Mouse (Mus musculus) myocyte (in vitro differentiated cells): ENCODE measurements around the gene Olfr212.

ENCODE experiments used
- CEBPB ChIP-seq: IDR thresholded peaks from 2 replicates; pipeline ENCODE4 v1.6.1; 2011; ENCODE audit warnings: mild to moderate bottlenecking, moderate library complexity; ENCODE audit not compliant: poor library complexity, insufficient read depth, severe bottlenecking
- E2F4 ChIP-seq: IDR thresholded peaks from one replicate; pipeline ENCODE4 v1.6.1; 2011; ENCODE audit warnings: mild to moderate bottlenecking, control low read depth, moderate library complexity; ENCODE audit not compliant: insufficient read depth
- MAX ChIP-seq: IDR thresholded peaks from one replicate; pipeline ENCODE4 v1.6.1; 2011; ENCODE audit warnings: low read depth, mild to moderate bottlenecking, control low read depth
- MYOD1 ChIP-seq, 3 experiments: IDR thresholded peaks; one replicate each; pipeline ENCODE4 v1.6.1; 2011; ENCODE audit warnings: control low read depth in 2 of 3, low read depth in 2 of 3, mild to moderate bottlenecking in 2 of 3, moderate library complexity in 1 of 3; ENCODE audit not compliant: insufficient read length in 2 of 3, control insufficient read depth in 1 of 3
- MYOG ChIP-seq, 3 experiments: IDR thresholded peaks; one replicate each; pipeline ENCODE4 v1.6.1; 2011; ENCODE audit warnings: control low read depth in 2 of 3, low read depth in 2 of 3, mild to moderate bottlenecking in 2 of 3; ENCODE audit not compliant: insufficient read length in 2 of 3, control insufficient read depth in 1 of 3, insufficient read depth in 1 of 3
- POLR2A ChIP-seq: IDR thresholded peaks from one replicate; pipeline ENCODE4 v1.6.1; 2011; ENCODE audit warnings: low read depth, mild to moderate bottlenecking, control low read depth, moderate library complexity; ENCODE audit not compliant: insufficient read length
- POLR2AphosphoS2 ChIP-seq: IDR thresholded peaks from one replicate; pipeline ENCODE4 v1.6.1; 2011; ENCODE audit warnings: low read depth, control low read depth; ENCODE audit not compliant: insufficient read length
- REST ChIP-seq: IDR thresholded peaks from one replicate; pipeline ENCODE4 v1.6.1; 2011; ENCODE audit warnings: mild to moderate bottlenecking, control low read depth, moderate library complexity; ENCODE audit not compliant: insufficient read depth, insufficient read length
- SRF ChIP-seq: IDR thresholded peaks from one replicate; pipeline ENCODE4 v1.6.1; 2011; ENCODE audit warnings: low read depth; ENCODE audit not compliant: control insufficient read depth, insufficient read length
- TCF12 ChIP-seq: IDR thresholded peaks from one replicate; pipeline ENCODE4 v1.6.1; 2011; ENCODE audit warnings: mild to moderate bottlenecking, control low read depth; ENCODE audit not compliant: poor library complexity, insufficient read depth, severe bottlenecking
- TCF3 ChIP-seq: IDR thresholded peaks from one replicate; pipeline ENCODE4 v1.6.1; 2011; ENCODE audit warnings: low read depth, control low read depth; ENCODE audit not compliant: insufficient read length
- USF1 ChIP-seq: IDR thresholded peaks from one replicate; pipeline ENCODE4 v1.6.1; 2011; ENCODE audit warnings: low read depth, mild to moderate bottlenecking, control low read depth, moderate library complexity

DNA sequence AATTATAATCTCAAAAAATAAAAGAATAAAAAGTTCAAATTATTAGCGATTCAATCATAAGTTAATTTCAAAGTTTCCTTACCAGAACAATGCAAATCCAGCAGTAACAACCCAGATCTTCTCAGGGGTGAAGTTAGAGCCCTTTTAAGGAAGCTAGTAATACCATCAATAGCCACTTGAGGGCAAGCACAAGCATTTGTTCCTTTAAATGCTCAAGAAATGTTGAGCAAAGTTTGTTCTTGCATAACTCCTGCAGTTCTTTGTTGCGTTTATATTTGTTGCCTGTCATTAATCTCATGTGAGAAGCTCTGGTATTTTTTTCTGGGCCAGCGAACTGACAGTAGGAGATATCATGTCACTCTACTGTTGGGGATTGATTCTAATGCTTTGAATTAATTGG is 38.2 kb upstream of the Olfr212 start:
- TF ChIP-seq POLR2A (no peak), E2F4 (no peak), TCF3 (no peak), MAX (no peak), CEBPB (no peak), USF1 (no peak), REST (no peak), POLR2AphosphoS2 (no peak), MYOD1 (IDR thresholded peaks at IDR 0.05; ENCODE audit: control insufficient read depth in 1 of 3, insufficient read length in 2 of 3, low read depth in 2 of 3) (no peak), TCF12 (no peak), MYOG (IDR thresholded peaks at IDR 0.05; ENCODE audit: control insufficient read depth in 1 of 3, insufficient read depth in 1 of 3, insufficient read length in 2 of 3, low read depth in 2 of 3) (no peak), SRF (no peak)
